Mouse (Mus musculus) embryo, embryonic 9.5 days (tissue): ENCODE data around the gene Shld1.

Experiments
- DNase-seq: peaks from one replicate; pipeline ENCODE4 v3.0.0-alpha.2; 2017; ENCODE audit errors: extremely low spot score

The Shld1 gene

DNA sequence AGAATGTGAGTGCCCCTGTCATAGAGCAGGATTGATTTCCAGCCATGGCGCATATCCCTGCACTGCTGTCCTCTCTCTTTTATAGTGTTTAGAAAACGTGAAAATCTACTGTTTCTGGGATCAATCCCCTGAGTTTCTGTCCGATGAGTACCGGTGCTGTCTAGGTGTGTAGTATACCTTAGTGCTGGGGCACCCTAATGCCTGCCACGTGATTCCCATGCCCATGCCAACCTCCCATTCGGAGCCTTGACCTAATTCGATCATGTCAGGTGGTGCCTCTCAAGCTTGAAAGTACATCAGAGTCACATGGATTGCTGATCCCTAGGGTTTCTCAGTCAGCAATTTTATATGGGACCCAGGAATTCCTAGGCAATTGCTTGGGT lies 107.5 kb downstream of the Shld1 start:
- DNase-seq, result no peak
